14 mouse cellular contexts compared by ENCODE assay signal in the genomic region with DNA sequence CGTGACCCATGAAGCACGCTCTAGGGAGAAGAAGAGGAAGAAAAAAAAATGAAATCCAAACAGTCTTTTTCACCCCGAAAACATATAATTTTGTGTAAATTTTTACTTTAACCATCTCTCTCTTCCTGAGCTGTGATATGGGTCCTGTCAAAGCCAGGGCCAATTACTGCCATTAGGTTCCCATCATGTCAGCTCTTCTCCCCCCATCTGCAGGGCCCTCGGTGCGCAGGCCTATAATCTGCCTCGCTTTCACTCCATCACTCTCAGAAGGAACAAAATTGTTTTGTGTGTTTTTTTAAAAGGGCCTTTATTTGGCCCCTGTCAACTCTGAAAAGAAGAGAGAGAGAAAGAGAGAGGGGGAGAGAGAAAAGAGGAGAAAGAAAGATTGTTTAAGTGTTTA.
A peak's percentile ranks its signal among the peaks of the same experiment; 100 is the strongest.
DNase-seq lines count a peak whose midpoint lies in the region; ATAC-seq lines count a peak whose summit lies in the region.
"Had no signal": no experiment of that assay in that cellular context is flagged by ENCODE, and none has a peak within 500 bp of the region (broad histone marks: within the 10 kb centered on the region; RNA-seq: fewer than 3 reads in every experiment).

No protein-coding gene starts in this region.

- peak overlapping the region; percentile 63; the same call in 1 of the 2 replicates for H3K27ac ChIP-seq in forebrain, embryonic 14.5 days (ENCODE audit: low read depth, low read length)
- H3K27ac ChIP-seq in forebrain, embryonic 10.5 days, result no peak overlapping the region
- H3K27ac ChIP-seq in midbrain, embryonic 11.5 days (ENCODE audit: low read depth, low read length), result no peak overlapping the region
- H3K27ac ChIP-seq in midbrain, embryonic 16.5 days (ENCODE audit: low read length), result no peak overlapping the region
- peak overlapping the region; percentile 73 for H3K27ac ChIP-seq in limb, embryonic 10.5 days
- H3K27ac ChIP-seq: embryonic facial prominence, embryonic 12.5 days; heart, embryonic 13.5 days; hindbrain, embryonic 12.5 days; hindbrain, postnatal 0 days had no signal

- no peaks in the 10 kb centered on the region for H3K36me3 ChIP-seq in forebrain, embryonic 14.5 days (ENCODE audit: control insufficient read depth, insufficient read depth, low read length)
- no peaks in the 10 kb centered on the region for H3K36me3 ChIP-seq in forebrain, embryonic 10.5 days (replicated peaks)
- no peaks in the 10 kb centered on the region for H3K36me3 ChIP-seq in midbrain, embryonic 11.5 days (ENCODE audit: control insufficient read depth, insufficient read depth, low read length)
- no peaks in the 10 kb centered on the region for H3K36me3 ChIP-seq in midbrain, embryonic 16.5 days (ENCODE audit: control insufficient read depth, insufficient read depth, low read length)
- no peaks in the 10 kb centered on the region for H3K36me3 ChIP-seq in limb, embryonic 10.5 days
- H3K36me3 ChIP-seq: embryonic facial prominence, embryonic 12.5 days; heart, embryonic 13.5 days; hindbrain, embryonic 12.5 days had no signal

- peaks cover 26% of the 10 kb centered on the region for H3K4me1 ChIP-seq in forebrain, embryonic 14.5 days (ENCODE audit: control insufficient read depth, insufficient read depth, low read length)
- peaks cover 43% of the 10 kb centered on the region for H3K4me1 ChIP-seq in forebrain, embryonic 10.5 days
- peaks cover 33% of the 10 kb centered on the region for H3K4me1 ChIP-seq in midbrain, embryonic 11.5 days (ENCODE audit: control insufficient read depth, insufficient read depth, low read length)
- H3K4me1 ChIP-seq in midbrain, embryonic 16.5 days (ENCODE audit: control insufficient read depth, insufficient read depth, low read length), result peaks cover 7% of the 10 kb centered on the region; the same call in 1 of the 2 replicates
- H3K4me1 ChIP-seq in limb, embryonic 10.5 days, result peaks cover 66% of the 10 kb centered on the region

- H3K4me2 ChIP-seq in forebrain, embryonic 14.5 days (ENCODE audit: low read length), result no peak overlapping the region
- no peak overlapping the region for H3K4me2 ChIP-seq in midbrain, embryonic 11.5 days
- H3K4me2 ChIP-seq in midbrain, embryonic 16.5 days (ENCODE audit: low read length), result no peak overlapping the region
- H3K4me2 ChIP-seq: embryonic facial prominence, embryonic 12.5 days; hindbrain, embryonic 12.5 days had no signal

- peak; percentile 43 for ATAC-seq in forebrain, embryonic 14.5 days
- ATAC-seq in midbrain, embryonic 11.5 days (ENCODE audit: low FRiP score), result no peak
- no peak for ATAC-seq in midbrain, embryonic 16.5 days

- 42% methylated on average over 6 of the region's 6 CpGs for WGBS in forebrain, embryonic 14.5 days
- WGBS in forebrain, embryonic 10.5 days, result 72% methylated on average over 6 of the region's 6 CpGs
- 71% methylated on average over 6 of the region's 6 CpGs for WGBS in midbrain, embryonic 11.5 days
- WGBS in midbrain, embryonic 16.5 days, result 62% methylated on average over 6 of the region's 6 CpGs
- WGBS in limb, embryonic 10.5 days, result 81% methylated on average over 6 of the region's 6 CpGs

- DNase-seq in forebrain, embryonic 14.5 days (ENCODE audit: low spot score), result peak; percentile 62
- DNase-seq in forebrain, embryonic 10.5 days (ENCODE audit: extremely low spot score, low spot score), result no peak
- peak; percentile 77 for DNase-seq in midbrain, embryonic 11.5 days (ENCODE audit: low spot score, missing footprints)
- no peak for DNase-seq in limb, embryonic 10.5 days (ENCODE audit: low spot score)
- DNase-seq in retina, postnatal 1 day, result no peak
- no peak for DNase-seq in layer of hippocampus, adult 8-10 months (ENCODE audit: low spot score in 2 of 2)
- DNase-seq: adrenal gland, postnatal 10 days; gastrocnemius, postnatal 36 days; heart, adult 11 months had no signal

- H3K9me3 ChIP-seq in forebrain, embryonic 14.5 days (replicated peaks; ENCODE audit: control insufficient read depth, low read length), result no peaks in the 10 kb centered on the region
- no peaks in the 10 kb centered on the region for H3K9me3 ChIP-seq in forebrain, embryonic 10.5 days
- H3K9me3 ChIP-seq in midbrain, embryonic 11.5 days (ENCODE audit: control insufficient read depth, low read length), result no peaks in the 10 kb centered on the region
- no peaks in the 10 kb centered on the region for H3K9me3 ChIP-seq in midbrain, embryonic 16.5 days (replicated peaks; ENCODE audit: control insufficient read depth, low read length, poor library complexity, severe bottlenecking)
- H3K9me3 ChIP-seq in limb, embryonic 10.5 days (replicated peaks), result no peaks in the 10 kb centered on the region
- H3K9me3 ChIP-seq: embryonic facial prominence, embryonic 12.5 days; heart, embryonic 13.5 days; hindbrain, embryonic 12.5 days had no signal

- no peak overlapping the region for H3K9ac ChIP-seq in forebrain, embryonic 14.5 days (ENCODE audit: low read length)
- H3K9ac ChIP-seq in midbrain, embryonic 11.5 days (ENCODE audit: low read length), result no peak overlapping the region
- H3K9ac ChIP-seq in midbrain, embryonic 16.5 days (ENCODE audit: low read depth, low read length), result no peak overlapping the region
- H3K9ac ChIP-seq: embryonic facial prominence, embryonic 12.5 days; hindbrain, embryonic 12.5 days had no signal

- no peak overlapping the region for H3K4me3 ChIP-seq in forebrain, embryonic 14.5 days (ENCODE audit: low read depth, low read length)
- no peak overlapping the region for H3K4me3 ChIP-seq in forebrain, embryonic 10.5 days
- H3K4me3 ChIP-seq in midbrain, embryonic 11.5 days (ENCODE audit: low read depth, low read length), result no peak overlapping the region
- H3K4me3 ChIP-seq in midbrain, embryonic 16.5 days (ENCODE audit: low read depth, low read length), result no peak overlapping the region
- H3K4me3 ChIP-seq in limb, embryonic 10.5 days, result no peak overlapping the region
- H3K4me3 ChIP-seq: embryonic facial prominence, embryonic 12.5 days; heart, embryonic 13.5 days; hindbrain, embryonic 12.5 days had no signal

- no peaks in the 10 kb centered on the region for H3K27me3 ChIP-seq in forebrain, embryonic 14.5 days (replicated peaks; ENCODE audit: control insufficient read depth, insufficient read depth, low read length)
- peaks cover 95% of the 10 kb centered on the region for H3K27me3 ChIP-seq in forebrain, embryonic 10.5 days (ENCODE audit: poor library complexity, severe bottlenecking)
- peaks cover 49% of the 10 kb centered on the region for H3K27me3 ChIP-seq in midbrain, embryonic 11.5 days (ENCODE audit: control insufficient read depth, insufficient read depth, low read length)
- H3K27me3 ChIP-seq in midbrain, embryonic 16.5 days (ENCODE audit: control insufficient read depth, insufficient read depth, low read depth, low read length), result peaks cover 20% of the 10 kb centered on the region
- H3K27me3 ChIP-seq in limb, embryonic 10.5 days (ENCODE audit: low read depth, poor library complexity, severe bottlenecking), result peaks cover 16% of the 10 kb centered on the region
- H3K27me3 ChIP-seq: embryonic facial prominence, embryonic 12.5 days had no signal

Comparison
In these comparisons a context has a peak if more than half of its experiments do, and no peak if none do; other contexts are left out.
1. DNase-seq: peak in forebrain, embryonic 14.5 days (single experiment) and midbrain, embryonic 11.5 days (single experiment); none in forebrain, embryonic 10.5 days (single experiment), limb, embryonic 10.5 days (single experiment), retina, postnatal 1 day (single experiment) and layer of hippocampus, adult 8-10 months (0 of 2).
2. H3K27ac ChIP-seq: peak in forebrain, embryonic 14.5 days (single experiment) and limb, embryonic 10.5 days (single experiment); none in forebrain, embryonic 10.5 days (single experiment), midbrain, embryonic 11.5 days (single experiment) and midbrain, embryonic 16.5 days (single experiment).